Mouse (Mus musculus) lung, adult 18-20 months (tissue): ENCODE data around the gene Kif5c.

Experiments used
- DNase-seq, 2 experiments: peaks; one replicate each; pipeline ENCODE4 v3.0.0; 2022; ENCODE audit warnings: mixed read lengths in 2 of 2

Kif5c gene

GRCm38 (mm10) chr2:49722983-49723382 is 103.9 kb downstream of the Kif5c start:
- DNase-seq = no peak

- peak; percentile 11 to 44 for DNase-seq
These were observed 107.6 kb downstream of the Kif5c start for GRCm38 (mm10) chr2:49726672-49727071.

GRCm38 (mm10) chr2:49727199-49727598 is 108.1 kb downstream of the Kif5c start:
- DNase-seq = peak; percentile 65 to 74

- peak in 1 of 2 experiments; percentile 24 for DNase-seq
These were observed 108.6 kb downstream of the Kif5c start for GRCm38 (mm10) chr2:49727686-49728085.

- DNase-seq = no peak
These were observed 110.0 kb downstream of the Kif5c start for GRCm38 (mm10) chr2:49728896-49729610.

GRCm38 (mm10) chr2:49729611-49729969 is 110.5 kb downstream of the Kif5c start:
- no peak for DNase-seq

GRCm38 (mm10) chr2:49730183-49730582 is 111.1 kb downstream of the Kif5c start:
- no peak for DNase-seq

GRCm38 (mm10) chr2:49732745-49733655 is 113.9 kb downstream of the Kif5c start:
- DNase-seq = no peak

- DNase-seq = no peak
These were observed 114.5 kb downstream of the Kif5c start for GRCm38 (mm10) chr2:49733656-49734008.

- DNase-seq = peak; percentile 48 to 67
These were observed 115.1 kb downstream of the Kif5c start for GRCm38 (mm10) chr2:49734013-49734780.

- no peak for DNase-seq
These were observed 116.3 kb downstream of the Kif5c start for GRCm38 (mm10) chr2:49735386-49735785.

- no peak for DNase-seq
These were observed 119.9 kb downstream of the Kif5c start for GRCm38 (mm10) chr2:49739046-49739445.

- no peak for DNase-seq
These were observed 121.9 kb downstream of the Kif5c start for GRCm38 (mm10) chr2:49741026-49741425.

GRCm38 (mm10) chr2:49741895-49742734 is 123.0 kb downstream of the Kif5c start:
- no peak for DNase-seq

GRCm38 (mm10) chr2:49742919-49743318 is 123.8 kb downstream of the Kif5c start:
- DNase-seq = no peak

- no peak for DNase-seq
These were observed 124.7 kb downstream of the Kif5c start for GRCm38 (mm10) chr2:49743775-49744174.

- no peak for DNase-seq
These were observed 125.4 kb downstream of the Kif5c start for GRCm38 (mm10) chr2:49744251-49745093.

GRCm38 (mm10) chr2:49745094-49745781 is 126.1 kb downstream of the Kif5c start:
- DNase-seq = no peak

- DNase-seq = no peak
These were observed 127.8 kb downstream of the Kif5c start for GRCm38 (mm10) chr2:49746947-49747346.

- no peak for DNase-seq
These were observed 128.6 kb downstream of the Kif5c start for GRCm38 (mm10) chr2:49747670-49748069.
